Mouse (Mus musculus): ENCODE measurements around the gene Pigp. TPM values are rescaled to one million over a fixed set of nuclear protein-coding genes. Genes with fewer than 3 reads are reported as not detected.

Pigp gene
- polyA plus RNA-seq, 1 experiment from 2014 or later, result 98.0 TPM

GRCm38 (mm10) chr16:94313229-94314030, 58.2 kb downstream of the Pigp start, which contains the start of gene Hlcs:
Hlcs (minus strand) TSS chr16:94313571.
- Histone ChIP-seq H3K27ac (peak within 1 kb of the TSS; percentile 100), H3K4me1 (peaks cover 10% of the 10 kb centered on the region; the same call in 1 of the 2 replicates), H3K4me3 (peak within 1 kb of the TSS; percentile 79), H3K9ac (peak within 1 kb of the TSS; percentile 93), H3K4me2 (peak within 1 kb of the TSS; percentile 83), H3K27me3 (no peaks in the 10 kb centered on the region), H3K36me3 (no peaks in the 10 kb centered on the region), H3K9me3 (no peaks in the 10 kb centered on the region)
- WGBS, result under 1% methylated on average over 59 of the region's 64 CpGs
- peak; percentile 94 for ATAC-seq (ENCODE audit: borderline replicate concordance, extremely low read depth, low FRiP score, low TSS enrichment)

- Histone ChIP-seq H3K9ac (peak overlapping the region; percentile 39), H3K27me3 (no peaks in the 10 kb centered on the region)
- 0% methylated on average over 20 of the region's 20 CpGs for WGBS
Observed at GRCm38 (mm10) chr16:94312663-94313228, 58.9 kb downstream of the Pigp start.

DNA sequence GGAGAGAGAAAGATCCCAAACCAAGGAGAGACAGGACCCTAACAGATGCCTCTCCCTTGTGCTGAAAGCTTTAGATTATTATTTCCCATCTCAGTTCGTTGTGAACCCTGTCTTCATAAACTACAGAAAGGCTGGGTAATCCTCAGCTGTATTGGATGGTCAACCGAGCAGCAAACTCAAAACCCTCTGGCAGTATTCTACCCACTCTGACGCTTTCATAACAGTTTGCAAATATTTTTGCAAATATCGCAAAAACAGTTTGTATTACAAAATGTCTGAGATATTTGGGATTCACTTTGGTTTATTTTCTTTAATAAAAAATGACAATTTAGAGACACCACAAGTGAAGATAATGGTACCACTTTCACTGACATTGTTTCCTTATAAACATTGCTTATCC, 59.7 kb downstream of the Pigp start:
- H3K4me3 ChIP-seq, result peak overlapping the region; percentile 79
- no peaks in the 10 kb centered on the region for H3K36me3 ChIP-seq
- H3K27me3 ChIP-seq, result no peaks in the 10 kb centered on the region
- no peak for ATAC-seq (ENCODE audit: borderline replicate concordance, extremely low read depth, low FRiP score, low TSS enrichment)
- H3K4me1 ChIP-seq, result peaks cover 13% of the 10 kb centered on the region; the same call in 1 of the 2 replicates
- 68% methylated on average over 4 of the region's 4 CpGs for WGBS
- H3K9me3 ChIP-seq, result no peaks in the 10 kb centered on the region
- peak overlapping the region; percentile 83 for H3K4me2 ChIP-seq
- H3K27ac ChIP-seq, result no peak overlapping the region
- H3K9ac ChIP-seq, result peak overlapping the region; percentile 33; the same call in 1 of the 2 replicates

More at GRCm38 (mm10) chr16:94312663-94313228, 58.9 kb downstream of the Pigp start:
- no peaks in the 10 kb centered on the region for H3K36me3 ChIP-seq
- H3K9me3 ChIP-seq, result no peaks in the 10 kb centered on the region
- H3K4me2 ChIP-seq, result peak overlapping the region; percentile 83
- peak; percentile 89 for ATAC-seq (ENCODE audit: borderline replicate concordance, extremely low read depth, low FRiP score, low TSS enrichment)
- H3K27ac ChIP-seq, result peak overlapping the region; percentile 100
- H3K4me3 ChIP-seq, result peak overlapping the region; percentile 79
- H3K4me1 ChIP-seq, result peaks cover 13% of the 10 kb centered on the region; the same call in 1 of the 2 replicates

DNA sequence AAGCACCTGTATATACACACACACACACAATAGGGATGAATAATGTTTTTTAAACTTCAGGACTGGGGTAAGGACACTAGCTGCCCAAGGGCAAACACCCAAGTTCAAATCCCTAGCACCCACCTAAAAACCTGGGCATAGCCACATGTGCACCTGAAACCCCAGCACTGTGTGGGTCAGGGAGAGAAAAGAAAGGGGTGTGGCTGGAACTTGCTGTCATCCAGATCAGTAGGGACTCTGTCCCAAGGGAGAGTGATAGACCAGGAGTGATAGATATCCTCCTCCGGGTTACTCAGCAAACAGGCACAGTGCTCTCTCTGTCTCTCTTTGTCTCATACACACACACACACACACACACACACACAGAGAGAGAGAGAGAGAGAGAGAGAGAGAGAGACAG, 60.2 kb downstream of the Pigp start:
- Histone ChIP-seq H3K9ac (no peak overlapping the region), H3K4me1 (peaks cover 13% of the 10 kb centered on the region; the same call in 1 of the 2 replicates), H3K36me3 (no peaks in the 10 kb centered on the region), H3K9me3 (no peaks in the 10 kb centered on the region), H3K27ac (no peak overlapping the region), H3K27me3 (no peaks in the 10 kb centered on the region), H3K4me2 (peak overlapping the region; percentile 83; the same call in 1 of the 2 replicates), H3K4me3 (no peak overlapping the region)
- WGBS, result 47% methylated on average over 1 of the region's 1 CpGs
- ATAC-seq (ENCODE audit: borderline replicate concordance, extremely low read depth, low FRiP score, low TSS enrichment), result no peak

DNA sequence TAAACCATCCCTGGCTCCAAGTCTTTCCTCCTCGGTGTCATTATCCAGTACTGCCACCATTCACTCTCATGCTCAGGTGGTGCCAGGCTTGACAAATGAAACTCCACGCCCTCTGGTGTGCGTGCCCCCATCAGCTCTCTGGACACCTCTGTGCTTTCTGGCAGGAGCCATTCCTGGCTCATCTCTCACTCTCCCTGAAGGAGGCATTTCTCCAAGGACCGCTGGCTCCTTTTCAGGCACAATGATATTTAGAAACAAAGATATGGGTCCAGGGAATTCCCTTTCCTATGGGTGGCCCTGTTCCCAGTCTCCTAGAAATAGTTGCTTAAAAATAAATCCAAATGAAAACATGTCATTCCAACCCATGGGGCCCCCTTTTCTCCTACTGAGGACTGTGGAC, 62.6 kb downstream of the Pigp start:
- no peak for ATAC-seq (ENCODE audit: borderline replicate concordance, extremely low read depth, low FRiP score, low TSS enrichment)
- H3K27me3 ChIP-seq, result no peaks in the 10 kb centered on the region
- WGBS, result 85% methylated on average over 4 of the region's 4 CpGs
- H3K27ac ChIP-seq, result no peak overlapping the region
- peaks cover 13% of the 10 kb centered on the region; the same call in 1 of the 2 replicates for H3K4me1 ChIP-seq
- H3K9me3 ChIP-seq, result no peaks in the 10 kb centered on the region
- no peak overlapping the region for H3K9ac ChIP-seq
- H3K36me3 ChIP-seq, result no peaks in the 10 kb centered on the region
- H3K4me3 ChIP-seq, result no peak overlapping the region
- H3K4me2 ChIP-seq, result no peak overlapping the region

Other genes with a start within 250 kb of the Pigp start
- 6.9 and 9.1 TPM in 2 replicates for gene Hlcs, start 58.3 kb downstream of the Pigp start, polyA plus RNA-seq (2015; fragmentation: Nextera tagmentation; extraction: Ambion mirVana)
- gene Ripply3, start 43.4 kb downstream of the Pigp start, polyA plus RNA-seq (2015; fragmentation: Nextera tagmentation; extraction: Ambion mirVana), result 24.4 and 26.5 TPM in 2 replicates
- 171 and 177 TPM in 2 replicates for gene Ttc3, start 1.2 kb downstream of the Pigp start, polyA plus RNA-seq (2015; fragmentation: Nextera tagmentation; extraction: Ambion mirVana)
- gene Vps26c, start 155.0 kb upstream of the Pigp start, polyA plus RNA-seq (2015; fragmentation: Nextera tagmentation; extraction: Ambion mirVana), result 59.6 and 65.2 TPM in 2 replicates
- 7.8 and 8.0 TPM in 2 replicates for gene Dyrk1a, start 198.2 kb upstream of the Pigp start, polyA plus RNA-seq (2015; fragmentation: Nextera tagmentation; extraction: Ambion mirVana)